Mouse (Mus musculus) forebrain, embryonic 11.5 days (tissue): Measurements from ENCODE around the gene Dedd2. TPM values are rescaled to one million over a fixed set of nuclear protein-coding genes. Genes with fewer than 3 reads are reported as not detected.

Experiments
- ATAC-seq: fragments of 200-750 bp; cut with Nextera tagmentation; replicated peaks from 2 replicates; pipeline ENCODE4 v1.8.0; 2017; ENCODE audit warnings: moderate TSS enrichment; ENCODE audit not compliant: low FRiP score
- DNase-seq: peaks from one replicate; pipeline ENCODE4 v3.0.0-alpha.2; 2017; ENCODE audit warnings: low spot score
- H3K27ac ChIP-seq: fragments of 300-500 bp; sonication (generic); 2 replicates; pipeline ENCODE4 v1.5.1; 2014; ENCODE audit warnings: low read depth, low read length
- H3K27me3 ChIP-seq: fragments of 300-500 bp; sonication (generic); 2 replicates; pipeline ENCODE4 v1.6.1; 2014; ENCODE audit warnings: mild to moderate bottlenecking, low read length, mixed read lengths; ENCODE audit not compliant: control insufficient read depth, insufficient read depth
- H3K36me3 ChIP-seq: fragments of 300-500 bp; sonication (generic); 2 replicates; pipeline ENCODE4 v1.6.1; 2014; ENCODE audit warnings: mild to moderate bottlenecking, low read length, moderate library complexity, mixed read lengths; ENCODE audit not compliant: control insufficient read depth, insufficient read depth
- H3K4me1 ChIP-seq: fragments of 300-500 bp; sonication (generic); replicated peaks from 2 replicates; pipeline ENCODE4 v1.6.1; 2014; ENCODE audit warnings: low read length, mixed read lengths; ENCODE audit not compliant: control insufficient read depth, insufficient read depth
- H3K4me2 ChIP-seq: fragments of 300-500 bp; sonication (generic); 2 replicates; pipeline ENCODE4 v1.6.1; 2014; ENCODE audit warnings: low read depth, mild to moderate bottlenecking, low read length, moderate library complexity, mixed read lengths; ENCODE audit not compliant: severe bottlenecking
- H3K4me3 ChIP-seq: fragments of 300-500 bp; sonication (generic); 2 replicates; pipeline ENCODE4 v1.5.1; 2014; ENCODE audit warnings: low read depth, low read length
- H3K9ac ChIP-seq: fragments of 300-500 bp; sonication (generic); 2 replicates; pipeline ENCODE4 v1.6.1; 2014; ENCODE audit warnings: low read length
- H3K9me3 ChIP-seq: fragments of 300-500 bp; sonication (generic); 2 replicates; pipeline ENCODE4 v1.6.1; 2016; ENCODE audit warnings: low read length, mixed read lengths; ENCODE audit not compliant: control insufficient read depth
- WGBS: fragments of 180-500 bp; shearing (Covaris S2); extraction: QIAGEN DNeasy Blood & Tissue Kit; methylation state at CpG from one replicate; pipeline ENCODE4 v1.1.7; 2014; 5-methylcytosine and 5-hydroxymethylcytosine counted together
- polyA plus RNA-seq: library from polyadenylated mRNA; unstranded; fragments of >200 nt; fragmentation: Nextera tagmentation; extraction: Ambion mirVana; gene quantifications from 2 replicates; pipeline ENCODE4 v1.2.1, GENCODE M21; 2014

Gene Dedd2
- polyA plus RNA-seq, 1 experiment from 2014 or later = 11.2 TPM

- H3K9me3 ChIP-seq = no peaks in the 10 kb centered on the region
- no peaks in the 10 kb centered on the region for H3K36me3 ChIP-seq
- peaks cover 17% of the 10 kb centered on the region for H3K4me1 ChIP-seq
- H3K27me3 ChIP-seq = no peaks in the 10 kb centered on the region
- no peak overlapping the region for H3K4me2 ChIP-seq
- WGBS = 69% methylated on average over 12 of the region's 12 CpGs
- ATAC-seq (no peak), DNase-seq (no peak)
- H3K4me3 ChIP-seq = no peak overlapping the region
- no peak overlapping the region for H3K27ac ChIP-seq
- H3K9ac ChIP-seq = no peak overlapping the region
These were observed 2.6 kb downstream of the Dedd2 start for GRCm38 (mm10) chr7:25217653-25218395.

DNA sequence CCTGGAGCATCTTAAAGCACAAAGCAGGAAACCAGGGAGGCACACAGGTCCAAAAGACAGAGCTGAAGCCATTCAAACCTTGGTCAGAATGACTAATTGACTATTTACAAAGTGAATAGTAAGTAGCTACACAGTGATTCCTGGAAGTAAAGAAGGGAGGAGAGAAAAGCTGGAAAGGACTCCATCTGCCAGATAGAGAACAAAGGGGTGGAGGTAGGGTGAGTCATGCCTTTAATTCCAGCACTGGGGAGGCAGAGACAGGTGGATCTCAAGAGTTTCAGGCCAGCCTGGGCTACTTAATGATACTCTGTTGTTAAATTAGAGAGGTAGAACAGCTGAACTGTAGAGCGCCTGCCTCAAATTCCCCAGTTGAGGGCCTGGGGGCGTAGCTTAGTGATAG lies 6.2 kb downstream of the Dedd2 start:
- Histone ChIP-seq H3K27me3 (no peaks in the 10 kb centered on the region), H3K9me3 (no peaks in the 10 kb centered on the region), H3K4me2 (no peak overlapping the region), H3K9ac (no peak overlapping the region), H3K27ac (no peak overlapping the region), H3K36me3 (no peaks in the 10 kb centered on the region; the same call in 1 of the 2 replicates), H3K4me1 (peaks cover 6% of the 10 kb centered on the region; the same call in 1 of the 2 replicates), H3K4me3 (no peak overlapping the region)
- ATAC-seq (no peak), DNase-seq (no peak)
- 97% methylated on average over 2 of the region's 2 CpGs for WGBS

DNA sequence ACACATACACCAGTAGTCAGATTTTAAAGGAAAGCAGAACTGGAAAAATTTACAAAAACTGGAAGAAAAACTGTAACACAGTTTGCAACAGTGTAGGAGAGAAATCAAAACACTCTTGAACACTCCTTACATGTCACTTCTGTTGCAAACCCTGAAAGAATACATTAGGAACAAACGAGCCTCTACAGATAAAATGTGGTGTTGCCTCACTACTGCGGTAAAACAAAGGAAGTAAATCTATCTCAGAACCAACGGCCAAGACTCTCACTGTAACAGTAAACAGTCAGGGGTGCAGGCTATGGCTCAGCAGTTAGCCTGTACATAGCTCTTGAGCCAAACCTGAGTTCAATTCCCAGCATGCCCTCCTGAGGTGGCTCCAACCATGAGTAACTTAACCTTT lies 7.3 kb downstream of the Dedd2 start:
- Histone ChIP-seq H3K4me3 (no peak overlapping the region), H3K27me3 (no peaks in the 10 kb centered on the region), H3K36me3 (no peaks in the 10 kb centered on the region; the same call in 1 of the 2 replicates), H3K9ac (no peak overlapping the region), H3K27ac (no peak overlapping the region), H3K9me3 (no peaks in the 10 kb centered on the region), H3K4me2 (no peak overlapping the region), H3K4me1 (0 out of 2 replicates have a peak, but pooled peaks cover 1% of the 10 kb centered on the region)
- DNase-seq (no peak), ATAC-seq (no peak)
- 83% methylated on average over 3 of the region's 3 CpGs for WGBS

GRCm38 (mm10) chr7:25210482-25210881 lies 9.9 kb downstream of the Dedd2 start:
- H3K36me3 ChIP-seq = no peaks in the 10 kb centered on the region; the same call in 1 of the 2 replicates
- no peaks in the 10 kb centered on the region for H3K9me3 ChIP-seq
- ATAC-seq (no peak), DNase-seq (no peak)
- no peaks in the 10 kb centered on the region for H3K27me3 ChIP-seq
- no peak overlapping the region for H3K27ac ChIP-seq
- H3K4me3 ChIP-seq = no peak overlapping the region
- H3K4me1 ChIP-seq = no peaks in the 10 kb centered on the region
- WGBS = 88% methylated on average over 4 of the region's 4 CpGs
- no peak overlapping the region for H3K4me2 ChIP-seq
- H3K9ac ChIP-seq = no peak overlapping the region

- H3K4me2 ChIP-seq = no peak overlapping the region
- H3K9ac ChIP-seq = no peak overlapping the region
- H3K36me3 ChIP-seq = no peaks in the 10 kb centered on the region; the same call in 1 of the 2 replicates
- no peaks in the 10 kb centered on the region for H3K9me3 ChIP-seq
- WGBS = 89% methylated on average over 3 of the region's 3 CpGs
- H3K4me1 ChIP-seq = no peaks in the 10 kb centered on the region
- H3K27me3 ChIP-seq = no peaks in the 10 kb centered on the region
- no peak overlapping the region for H3K27ac ChIP-seq
- no peak for ATAC-seq
- no peak overlapping the region for H3K4me3 ChIP-seq
- no peak for DNase-seq
These were observed 11.2 kb downstream of the Dedd2 start for GRCm38 (mm10) chr7:25209161-25209622.

- H3K36me3 ChIP-seq = peaks cover 3% of the 10 kb centered on the region; the same call in 1 of the 2 replicates
- no peaks in the 10 kb centered on the region for H3K9me3 ChIP-seq
- ATAC-seq (no peak), DNase-seq (no peak)
- no peak overlapping the region for H3K4me2 ChIP-seq
- no peak overlapping the region for H3K27ac ChIP-seq
- H3K4me1 ChIP-seq = no peaks in the 10 kb centered on the region
- no peaks in the 10 kb centered on the region for H3K27me3 ChIP-seq
- H3K4me3 ChIP-seq = no peak overlapping the region
- H3K9ac ChIP-seq = no peak overlapping the region
- 93% methylated on average over 16 of the region's 16 CpGs for WGBS
These were observed 14.2 kb downstream of the Dedd2 start for GRCm38 (mm10) chr7:25206094-25206830.

GRCm38 (mm10) chr7:25205355-25206093 lies 14.9 kb downstream of the Dedd2 start:
- 83% methylated on average over 16 of the region's 16 CpGs for WGBS
- Histone ChIP-seq H3K4me3 (no peak overlapping the region), H3K4me2 (no peak overlapping the region), H3K9ac (no peak overlapping the region), H3K27ac (no peak overlapping the region), H3K9me3 (no peaks in the 10 kb centered on the region), H3K4me1 (no peaks in the 10 kb centered on the region), H3K36me3 (peaks cover 3% of the 10 kb centered on the region; the same call in 1 of the 2 replicates), H3K27me3 (no peaks in the 10 kb centered on the region)
- ATAC-seq (no peak), DNase-seq (no peak)

- H3K9me3 ChIP-seq = no peaks in the 10 kb centered on the region
- H3K27me3 ChIP-seq = no peaks in the 10 kb centered on the region
- H3K4me3 ChIP-seq = no peak overlapping the region
- H3K4me1 ChIP-seq = no peaks in the 10 kb centered on the region
- H3K4me2 ChIP-seq = no peak overlapping the region
- WGBS = 91% methylated on average over 20 of the region's 20 CpGs
- H3K9ac ChIP-seq = no peak overlapping the region
- H3K27ac ChIP-seq = no peak overlapping the region
- no peak for ATAC-seq
- no peak for DNase-seq
- peaks cover 3% of the 10 kb centered on the region; the same call in 1 of the 2 replicates for H3K36me3 ChIP-seq
These were observed 16.8 kb downstream of the Dedd2 start for GRCm38 (mm10) chr7:25203624-25204023.
